Mouse (Mus musculus) limb, embryonic 10.5 days (tissue): ENCODE results near the gene Csf2. TPM values are rescaled to one million over a fixed set of nuclear protein-coding genes. Genes with fewer than 3 reads are reported as not detected.

ENCODE experiments used
- polyA plus RNA-seq: library from polyadenylated mRNA; unstranded; fragments of >200 nt; fragmentation: Nextera tagmentation; extraction: Ambion mirVana; gene quantifications from 2 replicates; pipeline ENCODE4 v1.2.1, GENCODE M21; 2016

Gene Csf2
- polyA plus RNA-seq, 1 experiment from 2014 or later: not detected

Other genes with a start within 250 kb of the Csf2 start
- 1.1 TPM in 2 replicates for gene Slc22a4, start 221.6 kb downstream of the Csf2 start, polyA plus RNA-seq
- gene Pdlim4, start 180.7 kb downstream of the Csf2 start, polyA plus RNA-seq: 160 and 171 TPM in 2 replicates
- 35.6 and 38.7 TPM in 2 replicates for gene P4ha2, start 149.6 kb downstream of the Csf2 start, polyA plus RNA-seq
- not detected in 2 replicates for gene Il3, start 17.6 kb upstream of the Csf2 start, polyA plus RNA-seq
- gene Acsl6, start 54.1 kb upstream of the Csf2 start, polyA plus RNA-seq: 1.5 and 1.7 TPM in 2 replicates
- gene Meikin, start 121.0 kb upstream of the Csf2 start, polyA plus RNA-seq: not detected in 2 replicates
- 7.6 and 9.9 TPM in 2 replicates for gene Fnip1, start 188.5 kb upstream of the Csf2 start, polyA plus RNA-seq